Mouse (Mus musculus): Measurements from ENCODE around the gene Ptpn21. TPM values are rescaled to one million over a fixed set of nuclear protein-coding genes. Genes with fewer than 3 reads are reported as not detected.

Ptpn21 gene
- total RNA-seq, 1 experiment = 10.4 TPM

- no peaks in the 10 kb centered on the region; the same call in 1 of the 2 replicates for H3K36me3 ChIP-seq (ENCODE audit: control insufficient read depth, insufficient read depth, low read length, poor library complexity, severe bottlenecking)
- no peaks in the 10 kb centered on the region for H3K9me3 ChIP-seq (ENCODE audit: control insufficient read depth, insufficient read depth, low read depth, low read length)
- H3K4me1 ChIP-seq (ENCODE audit: control insufficient read depth in 2 of 2, insufficient read depth in 2 of 2, low read length in 2 of 2, poor library complexity in 1 of 2) = peaks cover 0 to 5% of the 10 kb centered on the region in 2 experiments; a peak in 2 of 4 replicates
- no peak overlapping the region for H3K27ac ChIP-seq (ENCODE audit: insufficient read depth, low read depth, low read length, poor library complexity, severe bottlenecking)
- in situ Hi-C loops (cut with MboI; ENCODE audit: low sequenced_read_pairs in 2 of 2, unreplicated experiment in 2 of 2) = no loop called here
- DNase-seq (ENCODE audit: low read depth, low spot score) = no peak
- no peak overlapping the region for H3K9ac ChIP-seq (ENCODE audit: insufficient read depth, low read depth, low read length, poor library complexity, severe bottlenecking)
- no peak overlapping the region for H3K4me3 ChIP-seq (ENCODE audit: insufficient read depth in 1 of 2, low read depth in 1 of 2, low read length in 2 of 2, poor library complexity in 1 of 2, severe bottlenecking in 1 of 2)
- no peak for TF ChIP-seq HCFC1 (IDR thresholded peaks at IDR 0.05; ENCODE audit: borderline replicate concordance, insufficient read depth, low read length)
- TF ChIP-seq MAFK (IDR thresholded peaks at IDR 0.05; ENCODE audit: insufficient read depth, low read depth, low read length) = no peak
- no peak for TF ChIP-seq CHD2 (IDR thresholded peaks at IDR 0.05; ENCODE audit: low read depth, low read length)
- TF ChIP-seq ZNF384 (IDR thresholded peaks at IDR 0.05; ENCODE audit: low read depth, low read length) = no peak
- no peak for TF ChIP-seq ZC3H11A (IDR thresholded peaks at IDR 0.05; ENCODE audit: borderline replicate concordance, low read depth, low read length)
Observed at GRCm38 (mm10) chr12:98697202-98697601, 40.0 kb downstream of the Ptpn21 start.

GRCm38 (mm10) chr12:98690230-98690629 lies 47.0 kb downstream of the Ptpn21 start:
- H3K4me3 ChIP-seq (ENCODE audit: insufficient read depth in 1 of 2, low read depth in 1 of 2, low read length in 2 of 2, poor library complexity in 1 of 2, severe bottlenecking in 1 of 2) = no peak overlapping the region

DNA sequence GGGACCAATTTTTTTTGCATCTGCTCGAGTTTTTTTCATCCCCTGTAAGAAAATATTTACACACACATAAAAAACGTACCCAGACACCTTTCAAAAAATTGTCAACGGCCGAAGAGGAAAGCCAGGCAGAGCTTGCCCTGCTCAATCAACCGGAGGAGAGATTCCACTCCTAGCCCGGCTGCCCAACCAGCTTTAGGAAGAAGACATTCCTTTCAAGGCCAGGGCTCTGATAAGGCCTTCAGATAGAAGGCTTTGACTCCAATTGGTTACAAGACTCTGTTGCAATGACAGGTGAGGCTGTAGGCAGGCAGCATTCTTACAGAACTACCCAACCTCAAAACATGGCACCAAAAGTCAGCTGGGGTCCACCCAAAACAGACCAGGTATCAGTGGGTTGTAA lies 53.6 kb downstream of the Ptpn21 start:
- DNase-seq (ENCODE audit: low read depth, low spot score) = no peak
- Histone ChIP-seq H3K36me3 (ENCODE audit: control insufficient read depth, insufficient read depth, low read length, poor library complexity, severe bottlenecking) (peaks cover 14% of the 10 kb centered on the region; the same call in 1 of the 2 replicates), H3K27ac (ENCODE audit: insufficient read depth, low read depth, low read length, poor library complexity, severe bottlenecking) (no peak overlapping the region), H3K4me3 (ENCODE audit: insufficient read depth in 1 of 2, low read depth in 1 of 2, low read length in 2 of 2, poor library complexity in 1 of 2, severe bottlenecking in 1 of 2) (no peak overlapping the region), H3K9me3 (ENCODE audit: control insufficient read depth, insufficient read depth, low read depth, low read length) (no peaks in the 10 kb centered on the region), H3K9ac (ENCODE audit: insufficient read depth, low read depth, low read length, poor library complexity, severe bottlenecking) (no peak overlapping the region), H3K4me1 (ENCODE audit: control insufficient read depth in 2 of 2, insufficient read depth in 2 of 2, low read length in 2 of 2, poor library complexity in 1 of 2) (peaks cover 0 to 3% of the 10 kb centered on the region in 2 experiments; a peak in 1 of 4 replicates)
- in situ Hi-C loops (cut with MboI; ENCODE audit: low sequenced_read_pairs in 2 of 2, unreplicated experiment in 2 of 2) = no loop called here
- TF ChIP-seq ZNF384 (IDR thresholded peaks at IDR 0.05; ENCODE audit: low read depth, low read length) (no peak), MAFK (IDR thresholded peaks at IDR 0.05; ENCODE audit: insufficient read depth, low read depth, low read length) (no peak), CHD2 (IDR thresholded peaks at IDR 0.05; ENCODE audit: low read depth, low read length) (no peak), ZC3H11A (IDR thresholded peaks at IDR 0.05; ENCODE audit: borderline replicate concordance, low read depth, low read length) (no peak), HCFC1 (IDR thresholded peaks at IDR 0.05; ENCODE audit: borderline replicate concordance, insufficient read depth, low read length) (no peak)

More at GRCm38 (mm10) chr12:98690230-98690629, 47.0 kb downstream of the Ptpn21 start:
- Histone ChIP-seq H3K36me3 (ENCODE audit: control insufficient read depth, insufficient read depth, low read length, poor library complexity, severe bottlenecking) (peaks cover 14% of the 10 kb centered on the region; the same call in 1 of the 2 replicates), H3K4me1 (ENCODE audit: control insufficient read depth in 2 of 2, insufficient read depth in 2 of 2, low read length in 2 of 2, poor library complexity in 1 of 2) (peaks cover 0 to 2% of the 10 kb centered on the region in 2 experiments; a peak in 1 of 4 replicates), H3K9ac (ENCODE audit: insufficient read depth, low read depth, low read length, poor library complexity, severe bottlenecking) (no peak overlapping the region), H3K27ac (ENCODE audit: insufficient read depth, low read depth, low read length, poor library complexity, severe bottlenecking) (no peak overlapping the region), H3K9me3 (ENCODE audit: control insufficient read depth, insufficient read depth, low read depth, low read length) (no peaks in the 10 kb centered on the region)
- TF ChIP-seq HCFC1 (IDR thresholded peaks at IDR 0.05; ENCODE audit: borderline replicate concordance, insufficient read depth, low read length) = no peak
- no peak for TF ChIP-seq MAFK (IDR thresholded peaks at IDR 0.05; ENCODE audit: insufficient read depth, low read depth, low read length)
- TF ChIP-seq ZNF384 (IDR thresholded peaks at IDR 0.05; ENCODE audit: low read depth, low read length) = no peak
- no peak for TF ChIP-seq ZC3H11A (IDR thresholded peaks at IDR 0.05; ENCODE audit: borderline replicate concordance, low read depth, low read length)
- TF ChIP-seq CHD2 (IDR thresholded peaks at IDR 0.05; ENCODE audit: low read depth, low read length) = no peak
- DNase-seq (ENCODE audit: low read depth, low spot score) = no peak
- in situ Hi-C loops (cut with MboI; ENCODE audit: low sequenced_read_pairs in 2 of 2, unreplicated experiment in 2 of 2) = no loop called here

DNA sequence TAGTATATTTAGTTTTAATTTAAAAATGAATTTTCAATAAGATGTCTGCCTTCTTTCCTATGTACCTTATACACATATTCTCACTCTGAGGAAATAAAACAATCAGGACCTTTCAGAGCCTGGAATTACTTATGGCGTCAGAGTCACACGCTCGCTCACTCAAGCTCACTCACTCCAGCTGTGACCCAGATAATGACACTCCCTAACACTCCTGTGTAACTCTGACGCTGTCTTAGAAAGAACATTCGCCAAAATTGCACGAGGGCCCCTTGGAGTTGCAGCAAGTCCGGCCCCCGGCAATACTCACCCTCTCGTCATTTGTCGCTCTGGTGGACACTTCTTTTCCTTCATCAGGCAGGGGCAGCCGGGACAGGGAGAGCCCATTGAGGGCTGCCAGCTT lies 54.0 kb downstream of the Ptpn21 start:
- TF ChIP-seq CHD2 (IDR thresholded peaks at IDR 0.05; ENCODE audit: low read depth, low read length) (no peak), HCFC1 (IDR thresholded peaks at IDR 0.05; ENCODE audit: borderline replicate concordance, insufficient read depth, low read length) (no peak), MAFK (IDR thresholded peaks at IDR 0.05; ENCODE audit: insufficient read depth, low read depth, low read length) (no peak), ZNF384 (IDR thresholded peaks at IDR 0.05; ENCODE audit: low read depth, low read length) (no peak), ZC3H11A (IDR thresholded peaks at IDR 0.05; ENCODE audit: borderline replicate concordance, low read depth, low read length) (no peak)
- Histone ChIP-seq H3K9ac (ENCODE audit: insufficient read depth, low read depth, low read length, poor library complexity, severe bottlenecking) (no peak overlapping the region), H3K4me3 (ENCODE audit: insufficient read depth in 1 of 2, low read depth in 1 of 2, low read length in 2 of 2, poor library complexity in 1 of 2, severe bottlenecking in 1 of 2) (no peak overlapping the region), H3K27ac (ENCODE audit: insufficient read depth, low read depth, low read length, poor library complexity, severe bottlenecking) (no peak overlapping the region), H3K4me1 (ENCODE audit: control insufficient read depth in 2 of 2, insufficient read depth in 2 of 2, low read length in 2 of 2, poor library complexity in 1 of 2) (peaks cover 0 to 3% of the 10 kb centered on the region in 2 experiments; a peak in 1 of 4 replicates), H3K36me3 (ENCODE audit: control insufficient read depth, insufficient read depth, low read length, poor library complexity, severe bottlenecking) (peaks cover 13% of the 10 kb centered on the region; the same call in 1 of the 2 replicates), H3K9me3 (ENCODE audit: control insufficient read depth, insufficient read depth, low read depth, low read length) (no peaks in the 10 kb centered on the region)
- DNase-seq (ENCODE audit: low read depth, low spot score) = no peak
- in situ Hi-C loops (cut with MboI; ENCODE audit: low sequenced_read_pairs in 2 of 2, unreplicated experiment in 2 of 2) = no loop called here
